Mouse (Mus musculus): ENCODE results near the gene Cpne5.

Cpne5 gene

DNA sequence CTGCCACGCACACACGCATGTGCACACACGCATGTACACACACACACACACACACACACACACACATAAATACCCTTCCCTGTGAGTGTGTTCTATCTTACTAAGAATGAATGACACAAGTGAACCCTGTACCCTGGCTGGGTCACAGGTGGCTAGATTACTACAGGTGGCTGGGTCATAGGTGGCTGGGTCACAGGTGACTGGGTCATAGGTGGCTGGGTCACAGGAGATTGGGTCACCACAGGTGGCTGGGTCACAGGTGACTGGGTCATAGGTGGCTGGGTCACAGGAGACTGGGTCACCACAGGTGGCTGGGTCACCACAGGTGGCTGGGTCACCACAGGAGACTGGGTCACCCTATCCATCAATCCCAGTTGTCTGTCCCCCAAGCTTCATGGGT is 27.9 kb downstream of the Cpne5 start:
- DNase-seq (ENCODE audit: low spot score in 2 of 2) = no peak

DNA sequence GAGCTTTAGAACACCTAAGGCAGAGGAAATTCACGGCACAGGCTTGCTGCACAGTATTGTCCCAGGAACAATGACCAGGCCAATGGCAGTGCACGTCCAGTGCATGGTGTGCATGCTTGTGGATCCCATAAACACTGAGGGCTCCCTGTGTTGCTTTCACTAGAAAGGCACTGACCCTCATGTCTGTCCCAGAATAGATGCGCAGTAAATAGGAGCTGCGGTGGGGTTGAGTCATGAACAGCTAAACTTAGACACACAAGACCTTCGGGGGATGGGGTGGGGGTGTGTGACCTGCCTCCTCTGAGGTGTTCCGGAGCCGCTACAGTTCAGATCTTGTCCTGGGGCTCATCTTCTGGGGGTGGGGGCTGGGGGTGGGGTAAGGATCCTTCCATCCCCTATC is 31.9 kb downstream of the Cpne5 start:
- no peak for DNase-seq (ENCODE audit: low spot score in 2 of 2)

GRCm38 (mm10) chr17:29202604-29203003 is 35.4 kb downstream of the Cpne5 start:
- DNase-seq (ENCODE audit: low spot score in 2 of 2) = no peak

- DNase-seq (ENCODE audit: low spot score in 2 of 2) = no peak
These were observed 38.1 kb downstream of the Cpne5 start for GRCm38 (mm10) chr17:29199821-29200220.

DNA sequence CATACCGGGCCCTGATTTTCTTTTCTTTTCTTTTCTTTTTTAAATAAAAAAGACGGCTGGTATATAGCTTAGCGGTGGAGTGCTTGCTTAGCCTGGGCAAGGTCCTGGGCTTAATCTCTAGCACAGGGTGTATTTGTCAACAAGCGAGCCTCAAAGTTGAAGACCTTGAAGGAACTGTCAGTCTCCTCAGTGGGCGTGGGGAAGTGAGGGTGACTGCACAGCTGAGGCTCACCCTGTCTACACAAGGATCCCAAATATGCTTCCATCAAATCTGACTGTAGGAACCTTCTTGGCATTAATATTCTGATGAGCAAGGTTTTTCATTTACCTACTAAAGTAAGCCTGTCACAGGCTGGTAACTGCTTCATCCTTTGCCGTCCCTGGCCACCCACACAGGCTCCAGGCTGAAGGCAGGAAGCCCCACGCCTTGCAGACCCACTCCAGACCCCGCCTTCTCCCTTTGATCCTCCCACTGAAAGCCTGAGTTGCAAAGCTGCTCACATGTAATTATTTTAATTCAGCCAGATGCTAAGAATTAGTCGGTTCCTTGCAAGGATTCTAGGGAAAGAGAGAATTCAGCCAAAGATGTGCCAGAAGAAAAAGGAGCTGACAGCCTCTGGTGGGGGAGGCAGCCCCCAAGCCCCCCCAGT is 38.7 kb downstream of the Cpne5 start:
- DNase-seq (ENCODE audit: low spot score in 2 of 2) = peak; percentile 70 to 75

DNA sequence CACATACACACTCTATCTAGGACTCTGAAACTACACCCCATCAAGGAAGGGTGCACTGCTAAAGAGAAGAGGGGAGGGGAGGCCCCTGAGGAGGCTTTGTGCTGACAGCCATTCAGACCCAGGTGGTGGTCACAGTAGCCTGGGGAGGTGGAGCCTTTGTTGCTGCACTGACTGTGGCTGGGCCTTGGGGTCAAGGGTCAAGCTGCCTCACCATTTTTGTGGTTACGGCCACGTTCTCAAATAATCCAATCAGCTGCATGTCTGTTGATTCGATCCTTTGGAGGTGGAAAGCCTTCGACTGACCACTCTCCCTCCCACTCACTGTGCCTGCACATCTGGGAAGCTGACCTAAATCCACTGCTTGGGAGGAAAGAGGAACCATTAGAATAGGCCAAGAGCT is 42.4 kb downstream of the Cpne5 start:
- DNase-seq (ENCODE audit: low spot score in 2 of 2) = no peak

GRCm38 (mm10) chr17:29188989-29189388 is 49.0 kb downstream of the Cpne5 start:
- no peak for DNase-seq (ENCODE audit: low spot score in 2 of 2)

- DNase-seq (ENCODE audit: low spot score in 2 of 2) = no peak
These were observed 50.7 kb downstream of the Cpne5 start for GRCm38 (mm10) chr17:29186989-29187859.

DNA sequence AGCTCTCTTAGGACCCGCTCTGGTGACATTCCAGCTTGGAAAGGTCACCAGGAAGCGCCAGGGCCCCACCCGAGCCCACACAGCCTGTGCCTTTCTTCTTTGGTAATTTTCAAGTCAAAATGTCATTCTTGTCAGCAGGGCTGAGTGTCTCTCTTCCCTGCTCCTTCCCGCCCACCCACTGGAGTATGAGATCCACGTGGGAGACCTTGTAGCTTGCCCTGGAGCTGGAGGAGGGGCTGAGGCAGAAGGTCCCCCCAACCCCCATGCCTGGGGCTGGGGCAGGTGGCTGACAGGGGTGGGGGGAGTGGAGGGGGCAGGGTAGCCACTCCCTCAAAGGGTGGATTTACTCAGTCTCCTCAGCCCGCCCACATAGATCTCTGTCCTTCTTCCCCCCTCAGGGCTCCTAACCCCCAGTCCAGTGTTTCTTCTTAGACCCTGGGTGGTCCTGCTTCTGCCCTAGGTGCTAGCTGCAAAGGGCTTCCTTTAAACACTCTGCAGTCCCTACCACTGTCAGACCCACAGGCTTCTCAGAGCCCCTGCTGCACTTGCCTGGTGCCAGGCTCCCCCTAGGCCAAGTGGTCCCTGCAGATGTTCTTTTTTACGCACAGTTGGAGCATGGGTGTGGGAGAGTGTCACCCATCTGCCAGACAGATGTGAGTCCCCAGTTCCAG is 52.5 kb downstream of the Cpne5 start:
- no peak for DNase-seq (ENCODE audit: low spot score in 2 of 2)

GRCm38 (mm10) chr17:29183162-29183561 is 54.8 kb downstream of the Cpne5 start:
- DNase-seq (ENCODE audit: low spot score in 2 of 2) = no peak

GRCm38 (mm10) chr17:29181751-29182150 is 56.2 kb downstream of the Cpne5 start:
- DNase-seq (ENCODE audit: low spot score in 2 of 2) = no peak

- no peak for DNase-seq (ENCODE audit: low spot score in 2 of 2)
These were observed 57.4 kb downstream of the Cpne5 start for GRCm38 (mm10) chr17:29180406-29181127.

DNA sequence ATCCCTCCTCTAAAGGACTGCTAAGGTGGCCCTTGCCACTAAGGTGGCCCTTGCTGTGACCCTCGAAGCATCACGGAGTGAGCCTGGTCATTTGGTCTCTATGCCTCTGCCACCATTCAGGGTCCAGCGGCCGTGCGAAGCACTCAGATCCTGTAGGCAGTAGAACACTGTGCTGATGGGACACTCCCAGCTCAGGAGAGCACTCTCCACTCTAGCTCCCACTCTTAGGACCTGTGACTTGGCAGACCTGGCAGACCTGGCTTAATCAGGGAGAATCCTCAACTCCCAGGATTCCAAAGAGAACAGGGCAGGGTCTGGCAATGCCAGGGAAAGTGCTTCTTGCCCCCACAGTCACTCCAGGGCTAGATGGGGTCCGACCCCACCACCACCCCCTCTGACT is 58.0 kb downstream of the Cpne5 start:
- DNase-seq (ENCODE audit: low spot score in 2 of 2) = no peak

GRCm38 (mm10) chr17:29178503-29179059 is 59.4 kb downstream of the Cpne5 start:
- DNase-seq (ENCODE audit: low spot score in 2 of 2) = no peak

- peak; percentile 90 to 93 for DNase-seq (ENCODE audit: low spot score in 2 of 2)
These were observed 61.3 kb downstream of the Cpne5 start for GRCm38 (mm10) chr17:29176391-29177267.

GRCm38 (mm10) chr17:29175693-29176092 is 62.3 kb downstream of the Cpne5 start:
- no peak for DNase-seq (ENCODE audit: low spot score in 2 of 2)

DNA sequence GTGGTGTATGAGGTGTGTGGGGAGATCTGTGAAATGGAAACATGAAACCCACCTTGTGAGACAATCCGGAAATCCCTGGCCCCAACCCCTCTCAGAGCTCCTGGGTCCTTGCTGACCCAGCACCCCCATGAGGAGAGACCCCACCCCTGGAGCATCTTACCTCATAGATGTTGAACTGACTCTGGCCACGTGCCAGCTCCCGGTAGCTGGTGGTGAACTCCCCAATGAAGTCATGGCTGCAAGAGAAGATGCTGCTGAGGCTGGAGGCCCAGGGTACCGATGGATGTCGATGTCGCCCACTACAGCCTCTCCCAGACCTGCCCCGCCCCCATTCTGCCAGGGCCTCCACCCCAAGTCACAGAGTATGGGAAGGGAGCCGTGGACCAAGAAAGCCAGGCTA is 64.8 kb downstream of the Cpne5 start:
- DNase-seq (ENCODE audit: low spot score in 2 of 2) = peak in 1 of 2 experiments; percentile 49

DNA sequence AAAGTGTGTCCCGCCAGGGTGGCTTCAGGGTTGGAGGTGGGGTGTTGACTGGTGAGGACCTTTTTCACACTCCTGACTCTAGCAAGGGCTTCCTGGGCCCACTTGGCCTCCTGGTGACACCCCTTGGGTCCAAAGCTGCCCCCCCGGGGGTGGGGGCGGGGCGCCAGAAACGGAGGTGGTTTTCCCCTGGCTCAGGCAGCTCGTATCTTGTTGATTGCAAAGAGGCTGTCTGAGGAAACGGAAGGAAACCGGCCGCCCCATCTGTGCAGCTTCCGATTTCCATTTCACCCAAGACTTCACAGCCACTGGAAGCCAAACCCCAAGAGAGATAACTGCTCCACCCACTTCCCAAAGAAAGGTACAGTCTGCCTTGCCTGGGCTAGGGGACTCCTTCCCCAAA is 65.9 kb downstream of the Cpne5 start:
- DNase-seq (ENCODE audit: low spot score in 2 of 2) = no peak

GRCm38 (mm10) chr17:29171001-29171772 is 66.8 kb downstream of the Cpne5 start:
- peak; percentile 81 to 87 for DNase-seq (ENCODE audit: low spot score in 2 of 2)
